Mouse (Mus musculus) urinary bladder, postnatal 25 days (tissue): ENCODE data around the gene Gon4l.
"Not testable (repeated sequence)": the region's sequence is repeated elsewhere in the genome, so short reads cannot be mapped to it uniquely, and the experiment has no call there.

Experiments used
- DNase-seq: peaks from one replicate; pipeline ENCODE4 v3.0.0; 2022; ENCODE audit warnings: low spot score

The Gon4l gene

GRCm38 (mm10) chr3:88834951-88835491, at the start of gene Gon4l:
TSS of gene Gon4l (plus strand) at chr3:88835231.
- not testable (repeated sequence) for DNase-seq

- not testable (repeated sequence) for DNase-seq
Measured at GRCm38 (mm10) chr3:88786323-88786722, 48.7 kb upstream of the Gon4l start.

DNA sequence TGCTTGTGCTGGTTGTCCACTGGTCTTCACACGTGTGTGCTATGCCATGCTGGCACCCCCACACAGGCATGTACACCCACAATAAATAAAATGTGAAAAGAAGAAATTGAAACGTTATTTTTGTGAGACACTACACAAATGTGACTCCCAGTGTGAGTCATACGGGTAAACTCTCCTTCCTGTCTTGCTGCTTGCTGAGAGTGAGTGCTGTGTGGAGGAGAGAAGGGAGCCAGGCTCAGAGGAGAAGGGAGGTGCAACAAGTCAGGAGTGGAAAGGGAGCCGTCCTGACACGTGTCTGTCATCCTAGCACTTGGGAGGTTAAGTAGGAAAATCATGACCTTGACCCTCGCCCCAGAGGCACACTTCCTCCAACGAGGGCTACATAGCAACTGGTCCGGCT, 48.2 kb upstream of the Gon4l start:
- not testable (repeated sequence) for DNase-seq

DNA sequence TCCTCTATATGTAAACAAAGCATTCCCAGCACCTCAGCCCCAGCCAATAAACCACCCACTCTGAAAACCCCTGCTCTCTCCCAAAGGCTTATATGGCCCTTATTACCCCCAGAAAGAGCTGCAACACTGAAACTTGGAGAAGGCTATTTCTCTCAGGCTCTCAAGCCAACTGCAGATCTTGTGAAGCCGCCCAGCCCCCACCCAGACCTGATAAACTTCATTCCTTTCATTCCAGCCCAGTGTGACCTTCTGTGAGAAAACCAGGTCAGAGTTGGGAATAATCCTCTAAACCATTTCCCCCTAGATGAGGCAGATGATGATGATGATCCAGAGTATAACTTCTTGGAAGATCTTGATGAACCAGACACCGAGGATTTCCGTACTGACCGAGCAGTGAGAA, 47.0 kb upstream of the Gon4l start:
- DNase-seq = not testable (repeated sequence)

- DNase-seq = not testable (repeated sequence)
Measured at GRCm38 (mm10) chr3:88797507-88797906, 37.5 kb upstream of the Gon4l start.

- DNase-seq = no peak
Measured at GRCm38 (mm10) chr3:88803910-88804540, 31.0 kb upstream of the Gon4l start.

- DNase-seq = no peak
Measured at GRCm38 (mm10) chr3:88825710-88826109, 9.3 kb upstream of the Gon4l start.

GRCm38 (mm10) chr3:88827231-88827630, 7.8 kb upstream of the Gon4l start:
- DNase-seq = no peak

DNA sequence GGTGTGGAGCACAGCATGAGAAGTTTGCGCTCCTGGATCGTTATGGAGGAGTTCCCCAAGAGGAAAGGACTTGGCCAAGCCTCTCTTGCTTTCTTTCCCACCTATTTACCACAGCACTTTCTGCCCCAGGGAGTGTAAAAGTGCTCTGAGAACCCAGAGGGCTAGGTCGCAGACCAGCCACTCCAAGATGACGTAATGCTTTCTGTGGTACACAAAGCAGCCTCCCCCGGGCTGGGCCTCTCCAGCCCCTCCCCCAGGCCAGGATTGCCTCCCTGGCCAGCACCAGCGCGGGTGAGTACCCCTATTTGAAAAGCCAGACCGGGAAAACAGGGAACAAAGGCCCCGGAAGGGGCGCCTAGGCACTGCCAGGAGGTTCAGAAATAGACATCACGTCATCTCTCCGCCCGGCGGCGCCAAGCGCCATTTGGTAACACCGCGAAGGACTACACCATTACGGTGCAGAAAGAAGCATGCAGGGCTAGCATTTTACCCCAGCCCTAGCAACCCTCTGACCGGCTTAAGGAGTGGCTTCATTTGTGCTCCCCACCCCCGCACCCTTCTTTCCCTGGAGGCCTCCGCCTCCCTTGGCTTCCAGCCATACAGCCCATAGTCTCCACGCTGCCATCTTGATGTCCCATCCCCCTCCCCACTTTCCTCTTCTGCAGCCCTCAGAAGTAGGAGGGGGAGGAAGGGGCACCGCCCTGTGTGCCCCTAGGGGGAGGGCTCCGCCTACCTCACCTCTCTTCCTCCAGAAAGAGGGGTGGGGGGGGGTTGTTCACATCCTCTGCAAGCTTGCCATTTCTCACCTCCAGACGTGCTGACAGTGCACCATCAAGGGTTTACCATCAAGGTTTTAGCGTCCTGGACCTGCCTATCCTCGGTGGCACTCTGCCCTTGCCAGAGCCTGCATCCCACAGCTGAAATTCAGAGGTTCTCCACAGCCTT, 3.6 kb upstream of the Gon4l start:
- not testable (repeated sequence) for DNase-seq

GRCm38 (mm10) chr3:88832388-88832787, 2.6 kb upstream of the Gon4l start:
- DNase-seq = not testable (repeated sequence)

- no peak for DNase-seq
Measured at GRCm38 (mm10) chr3:88849172-88849571, 14.1 kb downstream of the Gon4l start.

GRCm38 (mm10) chr3:88855837-88856236, 20.8 kb downstream of the Gon4l start:
- DNase-seq = no peak

DNA sequence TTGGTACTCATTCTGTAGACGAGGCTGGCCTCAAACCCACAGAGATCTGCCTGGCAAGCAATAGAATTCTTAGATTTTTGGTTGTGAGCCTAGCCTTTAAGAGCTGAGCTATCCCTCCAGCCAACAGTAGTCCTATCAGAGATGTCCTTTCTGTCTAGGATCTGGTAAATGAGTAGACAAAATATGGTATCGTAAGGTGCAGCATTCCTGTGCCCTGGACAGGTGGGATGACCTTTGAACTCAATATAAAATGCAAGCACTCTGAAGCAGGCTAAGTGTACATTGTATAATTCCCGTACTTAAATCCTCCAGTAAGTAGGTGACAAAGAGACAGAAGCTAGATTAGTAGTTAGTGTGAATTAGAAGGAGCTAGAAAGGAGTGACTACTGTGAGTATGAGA, 27.1 kb downstream of the Gon4l start:
- DNase-seq = no peak

GRCm38 (mm10) chr3:88866735-88867134, 31.7 kb downstream of the Gon4l start:
- not testable (repeated sequence) for DNase-seq

GRCm38 (mm10) chr3:88867177-88867576, 32.1 kb downstream of the Gon4l start:
- DNase-seq = not testable (repeated sequence)

GRCm38 (mm10) chr3:88868449-88868848, 33.4 kb downstream of the Gon4l start:
- not testable (repeated sequence) for DNase-seq

GRCm38 (mm10) chr3:88882536-88882935, 47.5 kb downstream of the Gon4l start:
- DNase-seq = not testable (repeated sequence)

DNA sequence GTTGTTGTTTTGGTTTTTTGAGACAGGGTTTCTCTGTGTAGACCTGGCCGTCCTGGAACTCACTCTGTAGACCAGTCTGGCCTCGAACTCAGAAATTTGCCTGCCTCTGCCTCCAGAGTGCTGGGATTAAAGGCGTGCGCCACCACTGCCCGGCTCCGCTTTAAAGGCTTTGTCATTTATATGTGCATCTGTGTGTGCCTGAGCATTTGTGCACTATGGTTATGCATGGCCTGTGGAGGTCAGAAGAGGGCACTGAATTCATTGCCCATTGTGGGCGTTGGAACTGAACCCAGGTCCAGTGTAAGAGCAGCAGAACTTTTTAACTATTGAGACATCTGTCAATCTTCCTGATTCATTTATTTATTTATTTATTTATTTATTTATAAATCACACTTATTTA, 58.0 kb downstream of the Gon4l start:
- not testable (repeated sequence) for DNase-seq

- DNase-seq = no peak
Measured at GRCm38 (mm10) chr3:88904803-88905202, 69.8 kb downstream of the Gon4l start.

DNA sequence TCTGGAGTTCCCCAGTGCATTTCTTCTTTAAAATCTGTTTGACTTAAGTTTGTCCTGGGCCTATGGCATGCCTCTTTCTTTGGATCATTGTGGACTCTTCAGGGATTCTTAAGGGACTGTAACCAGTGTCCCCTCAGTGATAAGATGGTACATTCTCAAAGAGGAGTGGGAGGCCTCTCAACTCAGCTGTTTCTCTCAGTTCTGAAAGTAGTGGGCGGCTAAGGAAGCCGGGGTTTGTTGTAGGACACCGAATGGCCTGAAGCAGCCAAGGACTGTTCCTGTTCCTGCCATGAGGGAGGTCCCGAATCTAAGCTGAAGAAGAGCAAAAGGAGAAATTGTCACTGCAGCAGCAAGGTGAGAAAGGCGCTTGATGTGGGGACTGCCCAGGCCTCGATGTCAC, 70.2 kb downstream of the Gon4l start:
- no peak for DNase-seq

DNA sequence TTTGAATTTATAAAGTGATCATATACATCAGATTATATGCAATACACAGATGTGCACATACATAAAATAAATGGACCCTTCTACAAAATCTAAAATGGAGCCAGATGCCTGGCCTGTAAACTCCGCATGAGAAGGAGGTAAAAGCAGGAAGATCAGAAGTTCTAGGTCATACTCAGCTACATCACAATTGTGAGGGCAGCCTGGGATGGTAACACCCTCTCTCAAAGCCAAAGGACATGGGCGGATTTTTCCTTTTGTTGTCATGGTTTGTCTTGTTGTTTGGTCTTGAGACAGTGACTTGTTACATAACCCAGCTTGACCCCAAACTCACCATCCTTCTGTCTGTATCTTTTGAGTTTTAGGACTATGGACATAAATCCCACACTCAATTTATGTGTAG, 70.7 kb downstream of the Gon4l start:
- DNase-seq = no peak

DNA sequence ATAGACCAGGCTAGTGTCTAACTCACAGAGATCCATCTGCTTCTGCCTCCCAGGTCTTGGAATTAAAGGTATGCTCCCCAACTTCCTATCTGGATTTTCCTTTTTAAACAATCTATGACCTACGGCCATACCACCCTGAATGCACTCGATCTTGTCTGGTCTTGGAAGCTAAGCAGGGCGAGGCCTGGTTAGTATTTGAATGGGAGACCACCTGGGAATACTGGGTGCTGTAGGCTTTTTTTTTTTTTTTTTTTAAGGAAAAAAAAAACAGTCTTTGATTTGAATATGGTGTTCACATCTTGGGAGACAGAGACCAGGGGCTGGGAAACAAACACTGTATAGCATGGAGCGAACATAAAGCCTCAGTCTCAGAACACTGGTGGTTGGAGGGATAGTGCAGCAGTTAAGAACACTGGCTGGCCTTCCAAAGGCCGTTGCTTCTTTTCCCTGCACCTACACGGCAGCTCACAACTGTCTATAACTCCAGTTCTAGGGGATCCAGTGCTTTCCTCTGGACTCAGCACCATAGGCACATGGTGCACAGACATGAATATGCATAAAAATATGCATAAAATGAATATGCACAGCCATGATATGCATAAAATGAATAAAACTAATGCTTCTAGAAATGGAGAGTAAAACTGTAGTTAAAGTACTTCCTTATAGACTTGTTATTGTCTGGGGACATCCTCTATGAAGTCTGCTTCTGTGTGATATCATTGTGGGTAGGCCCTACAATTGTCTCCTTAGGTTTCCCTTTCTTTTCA, 71.5 kb downstream of the Gon4l start:
- no peak for DNase-seq
